Mouse (Mus musculus): ENCODE results near the gene Pla2g7.

DNA sequence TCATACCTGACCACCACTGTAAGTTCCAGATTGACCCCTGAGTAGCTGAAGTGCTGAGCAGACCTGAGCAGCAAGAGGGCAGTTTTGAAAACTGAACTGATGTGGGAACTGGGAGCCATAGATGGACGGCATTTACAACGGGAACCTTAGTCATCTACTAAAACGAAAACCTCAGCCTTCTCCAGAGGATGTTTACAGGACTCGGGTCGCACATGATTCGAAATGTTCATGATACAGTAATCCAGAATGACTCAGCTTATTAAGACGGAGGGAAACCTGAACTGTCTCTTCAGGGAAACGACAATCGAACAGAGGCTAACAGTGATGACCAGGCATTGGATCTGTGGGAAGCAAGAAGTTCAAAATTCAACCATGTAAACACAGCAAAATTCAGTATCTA lies 51.3 kb downstream of the Pla2g7 start:
- no peak for TF ChIP-seq CTCF (IDR thresholded peaks at IDR 0.05; ENCODE audit: low read depth)
- no peak for TF ChIP-seq EP300 (IDR thresholded peaks at IDR 0.05; ENCODE audit: low read depth)
